Mouse (Mus musculus): ENCODE data around the gene Gm20388. TPM values are rescaled to one million over a fixed set of nuclear protein-coding genes. Genes with fewer than 3 reads are reported as not detected.

The Gm20388 gene
- polyA plus RNA-seq, 1 experiment = 18.7 TPM

DNA sequence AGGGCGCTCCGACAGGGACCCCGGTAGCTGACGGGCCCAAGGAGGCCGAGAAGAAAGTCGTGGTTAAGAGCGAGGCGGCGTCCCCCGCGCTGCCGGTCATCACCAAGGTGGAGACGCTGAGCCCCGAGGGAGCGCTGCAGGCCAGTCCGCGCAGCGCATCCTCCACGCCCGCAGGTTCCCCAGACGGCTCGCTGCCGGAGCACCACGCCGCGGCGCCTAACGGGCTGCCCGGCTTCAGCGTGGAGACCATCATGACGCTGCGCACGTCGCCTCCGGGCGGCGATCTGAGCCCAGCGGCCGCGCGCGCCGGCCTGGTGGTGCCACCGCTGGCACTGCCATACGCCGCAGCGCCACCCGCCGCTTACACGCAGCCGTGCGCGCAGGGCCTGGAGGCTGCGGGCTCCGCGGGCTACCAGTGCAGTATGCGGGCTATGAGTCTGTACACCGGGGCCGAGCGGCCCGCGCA, 1206.6 kb downstream of the Gm20388 start:
- no peaks in the 10 kb centered on the region for H3K4me1 ChIP-seq (ENCODE audit: control insufficient read depth, insufficient read depth, low read length)
- no peak overlapping the region for H3K4me3 ChIP-seq (replicated peaks; ENCODE audit: insufficient read depth, low read depth, low read length)
- H3K27ac ChIP-seq (ENCODE audit: insufficient read depth, low read length) = no peak overlapping the region
- WGBS = under 1% methylated on average over 62 of the region's 62 CpGs
- no peak for TF ChIP-seq CTCF (IDR thresholded peaks at IDR 0.05; ENCODE audit: borderline replicate concordance, insufficient read depth, low read depth, low read length)
- no peak for TF ChIP-seq POLR2A (IDR thresholded peaks at IDR 0.05; ENCODE audit: borderline replicate concordance, insufficient read depth, low read length)
- no peak for DNase-seq
- peaks cover 11% of the 10 kb centered on the region; the same call in 1 of the 2 replicates for H3K27me3 ChIP-seq (ENCODE audit: control insufficient read depth, insufficient read depth, low read length)

DNA sequence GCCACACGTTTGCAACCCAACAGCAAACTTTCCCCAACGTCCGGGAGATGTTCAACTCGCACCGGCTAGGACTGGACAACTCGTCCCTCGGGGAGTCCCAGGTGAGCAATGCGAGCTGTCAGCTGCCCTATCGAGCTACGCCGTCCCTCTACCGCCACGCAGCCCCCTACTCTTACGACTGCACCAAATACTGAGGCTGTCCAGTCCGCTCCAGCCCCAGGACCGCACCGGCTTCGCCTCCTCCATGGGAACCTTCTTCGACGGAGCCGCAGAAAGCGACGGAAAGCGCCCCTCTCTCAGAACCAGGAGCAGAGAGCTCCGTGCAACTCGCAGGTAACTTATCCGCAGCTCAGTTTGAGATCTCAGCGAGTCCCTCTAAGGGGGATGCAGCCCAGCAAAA, 1207.3 kb downstream of the Gm20388 start:
- Histone ChIP-seq H3K27me3 (ENCODE audit: control insufficient read depth, insufficient read depth, low read length) (peaks cover 11% of the 10 kb centered on the region; the same call in 1 of the 2 replicates), H3K4me3 (replicated peaks; ENCODE audit: insufficient read depth, low read depth, low read length) (no peak overlapping the region), H3K27ac (ENCODE audit: insufficient read depth, low read length) (no peak overlapping the region), H3K4me1 (ENCODE audit: control insufficient read depth, insufficient read depth, low read length) (no peaks in the 10 kb centered on the region)
- WGBS = 3% methylated on average over 28 of the region's 28 CpGs
- no peak for DNase-seq
- TF ChIP-seq CTCF (IDR thresholded peaks at IDR 0.05; ENCODE audit: borderline replicate concordance, insufficient read depth, low read depth, low read length) = no peak
- TF ChIP-seq POLR2A (IDR thresholded peaks at IDR 0.05; ENCODE audit: borderline replicate concordance, insufficient read depth, low read length) = no peak

DNA sequence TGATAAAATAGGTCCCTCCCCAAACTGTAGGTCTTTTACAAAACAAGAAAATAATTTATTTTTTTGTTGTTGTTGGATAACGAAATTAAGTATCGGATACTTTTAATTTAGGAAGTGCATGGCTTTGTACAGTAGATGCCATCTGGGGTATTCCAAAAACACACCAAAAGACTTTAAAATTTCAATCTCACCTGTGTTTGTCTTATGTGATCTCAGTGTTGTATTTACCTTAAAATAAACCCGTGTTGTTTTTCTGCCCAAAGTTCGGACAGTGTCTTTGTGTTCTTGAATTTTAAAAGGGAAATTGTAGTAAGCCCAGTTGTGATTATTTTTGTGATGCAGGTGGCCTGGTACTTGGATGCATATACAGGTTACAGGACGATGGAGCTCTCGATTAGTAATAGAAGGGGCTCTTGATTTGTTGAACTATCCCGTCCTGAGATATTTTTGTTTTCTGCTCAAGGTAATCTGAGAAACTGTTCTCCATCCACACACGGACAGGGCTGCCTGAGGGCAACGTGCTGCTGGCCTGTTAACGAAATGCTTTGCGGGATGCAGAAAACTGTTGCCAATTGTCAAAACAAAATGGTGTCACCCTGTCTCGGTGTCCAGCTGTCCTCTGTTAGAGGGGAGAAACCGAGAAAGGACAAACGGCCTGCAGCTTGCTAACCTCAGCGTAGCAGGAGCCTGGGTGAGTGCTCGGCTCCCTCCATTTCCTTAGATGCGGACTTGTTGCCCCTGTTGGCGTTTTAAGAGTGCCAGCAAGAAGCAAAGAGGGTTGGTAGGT, 1208.2 kb downstream of the Gm20388 start:
- no peak for DNase-seq
- no peak overlapping the region for H3K4me3 ChIP-seq (replicated peaks; ENCODE audit: insufficient read depth, low read depth, low read length)
- H3K27ac ChIP-seq (ENCODE audit: insufficient read depth, low read length) = no peak overlapping the region
- TF ChIP-seq CTCF (IDR thresholded peaks at IDR 0.05; ENCODE audit: borderline replicate concordance, insufficient read depth, low read depth, low read length) = no peak
- TF ChIP-seq POLR2A (IDR thresholded peaks at IDR 0.05; ENCODE audit: borderline replicate concordance, insufficient read depth, low read length) = no peak
- 5% methylated on average over 18 of the region's 18 CpGs for WGBS
- no peaks in the 10 kb centered on the region for H3K4me1 ChIP-seq (ENCODE audit: control insufficient read depth, insufficient read depth, low read length)
- peaks cover 10% of the 10 kb centered on the region; the same call in 1 of the 2 replicates for H3K27me3 ChIP-seq (ENCODE audit: control insufficient read depth, insufficient read depth, low read length)

DNA sequence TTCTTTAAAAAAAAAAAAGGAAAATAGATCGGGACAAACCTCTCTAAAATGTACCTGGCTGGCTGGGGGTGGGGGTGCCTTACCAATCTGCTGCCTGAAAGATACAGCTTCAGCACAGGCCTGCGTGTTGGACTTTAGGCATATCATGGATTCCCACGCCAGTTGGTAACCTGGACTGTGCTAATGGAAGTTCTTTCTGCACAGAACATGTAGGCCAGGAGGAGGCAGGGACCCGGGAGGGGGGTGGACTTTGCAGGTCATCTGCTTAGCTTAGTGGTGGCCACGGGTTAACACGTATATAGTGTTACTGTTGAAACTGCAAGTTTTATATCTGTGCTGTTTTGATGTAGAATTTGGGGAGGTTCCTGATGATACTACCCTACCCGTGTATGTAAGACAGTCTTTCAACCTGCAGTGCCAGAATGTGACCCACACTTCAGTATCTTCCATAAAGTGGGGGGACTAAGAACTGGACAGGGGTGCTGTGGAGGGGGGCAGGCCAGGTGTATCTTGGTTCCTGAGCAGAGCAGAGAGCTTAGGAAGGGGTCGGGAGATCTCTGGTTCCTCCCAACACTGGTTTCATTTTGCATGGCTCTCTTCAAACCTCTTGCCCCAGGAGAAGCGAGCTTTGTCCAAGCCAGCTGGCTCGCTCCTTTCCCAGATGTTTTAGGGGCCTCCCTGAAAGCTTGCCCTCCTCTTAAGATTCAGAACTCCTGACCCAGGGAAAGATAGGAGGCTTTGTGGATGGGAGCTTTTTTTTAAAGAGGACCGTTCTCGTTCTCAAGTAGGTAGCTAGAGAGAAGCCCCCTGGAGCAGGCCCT, 1209.2 kb downstream of the Gm20388 start:
- 14% methylated on average over 12 of the region's 12 CpGs for WGBS
- H3K4me1 ChIP-seq (ENCODE audit: control insufficient read depth, insufficient read depth, low read length) = no peaks in the 10 kb centered on the region
- TF ChIP-seq CTCF (IDR thresholded peaks at IDR 0.05; ENCODE audit: borderline replicate concordance, insufficient read depth, low read depth, low read length) (no peak), POLR2A (IDR thresholded peaks at IDR 0.05; ENCODE audit: borderline replicate concordance, insufficient read depth, low read length) (no peak)
- no peak for DNase-seq
- no peak overlapping the region for H3K4me3 ChIP-seq (replicated peaks; ENCODE audit: insufficient read depth, low read depth, low read length)
- H3K27ac ChIP-seq (ENCODE audit: insufficient read depth, low read length) = no peak overlapping the region
- peaks cover 8% of the 10 kb centered on the region; the same call in 1 of the 2 replicates for H3K27me3 ChIP-seq (ENCODE audit: control insufficient read depth, insufficient read depth, low read length)

GRCm38 (mm10) chr8:121120456-121121419, 1210.1 kb downstream of the Gm20388 start:
- TF ChIP-seq POLR2A (IDR thresholded peaks at IDR 0.05; ENCODE audit: borderline replicate concordance, insufficient read depth, low read length) (no peak), CTCF (IDR thresholded peaks at IDR 0.05; ENCODE audit: borderline replicate concordance, insufficient read depth, low read depth, low read length) (no peak)
- Histone ChIP-seq H3K27me3 (ENCODE audit: control insufficient read depth, insufficient read depth, low read length) (peaks cover 8% of the 10 kb centered on the region; the same call in 1 of the 2 replicates), H3K27ac (ENCODE audit: insufficient read depth, low read length) (no peak overlapping the region), H3K4me1 (ENCODE audit: control insufficient read depth, insufficient read depth, low read length) (no peaks in the 10 kb centered on the region), H3K4me3 (replicated peaks; ENCODE audit: insufficient read depth, low read depth, low read length) (no peak overlapping the region)
- 5% methylated on average over 17 of the region's 17 CpGs for WGBS
- DNase-seq = no peak

- Histone ChIP-seq H3K27me3 (ENCODE audit: control insufficient read depth, insufficient read depth, low read length) (peaks cover 1% of the 10 kb centered on the region; the same call in 1 of the 2 replicates), H3K4me3 (replicated peaks; ENCODE audit: insufficient read depth, low read depth, low read length) (no peak overlapping the region), H3K4me1 (ENCODE audit: control insufficient read depth, insufficient read depth, low read length) (no peaks in the 10 kb centered on the region), H3K27ac (ENCODE audit: insufficient read depth, low read length) (no peak overlapping the region)
- no peak for DNase-seq
- TF ChIP-seq CTCF (IDR thresholded peaks at IDR 0.05; ENCODE audit: borderline replicate concordance, insufficient read depth, low read depth, low read length) = no peak
- TF ChIP-seq POLR2A (IDR thresholded peaks at IDR 0.05; ENCODE audit: borderline replicate concordance, insufficient read depth, low read length) = no peak
- WGBS = 8% methylated on average over 8 of the region's 8 CpGs
Measured at GRCm38 (mm10) chr8:121121704-121122103, 1211.1 kb downstream of the Gm20388 start.

- Histone ChIP-seq H3K27ac (ENCODE audit: insufficient read depth, low read length) (no peak overlapping the region), H3K4me3 (replicated peaks; ENCODE audit: insufficient read depth, low read depth, low read length) (no peak overlapping the region), H3K27me3 (ENCODE audit: control insufficient read depth, insufficient read depth, low read length) (peaks cover 1% of the 10 kb centered on the region; the same call in 1 of the 2 replicates), H3K4me1 (ENCODE audit: control insufficient read depth, insufficient read depth, low read length) (no peaks in the 10 kb centered on the region)
- WGBS = 8% methylated on average over 7 of the region's 7 CpGs
- DNase-seq = no peak
- TF ChIP-seq POLR2A (IDR thresholded peaks at IDR 0.05; ENCODE audit: borderline replicate concordance, insufficient read depth, low read length) = no peak
- TF ChIP-seq CTCF (IDR thresholded peaks at IDR 0.05; ENCODE audit: borderline replicate concordance, insufficient read depth, low read depth, low read length) = no peak
Measured at GRCm38 (mm10) chr8:121122368-121122767, 1211.7 kb downstream of the Gm20388 start.
